15 mouse cellular contexts compared by ENCODE assay signal in the genomic region with DNA sequence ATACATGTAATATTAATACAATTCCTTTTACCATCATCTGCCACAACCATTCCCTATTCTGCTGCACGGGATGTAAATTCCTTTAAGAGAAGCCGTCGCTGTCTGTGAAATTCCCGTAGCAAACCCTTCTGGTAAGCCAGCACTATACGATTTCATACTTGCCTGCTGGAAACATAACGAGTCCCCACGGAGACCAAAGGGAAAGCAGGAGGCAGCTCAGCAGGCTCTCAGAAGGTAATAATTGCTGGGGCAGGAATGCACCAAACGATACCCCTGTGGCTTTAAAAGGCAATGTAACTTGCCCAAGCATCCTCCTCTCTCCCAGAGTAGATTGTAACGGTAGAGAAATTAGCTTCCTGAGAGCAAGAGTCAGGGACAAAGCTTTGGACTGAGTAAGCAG.
DNase-seq lines count a peak whose midpoint lies in the region; ATAC-seq lines count a peak whose summit lies in the region.
"Had no signal": no experiment of that assay in that cellular context is flagged by ENCODE, and none has a peak within 500 bp of the region (broad histone marks: within the 10 kb centered on the region; RNA-seq: fewer than 3 reads in every experiment).

No protein-coding gene starts in this region.

- no peak for DNase-seq in hindbrain, embryonic 11.5 days (ENCODE audit: low spot score)
- peak; percentile 39 for DNase-seq in embryo, embryonic 11.5 days (ENCODE audit: low read depth, low spot score)
- DNase-seq in embryonic facial prominence, embryonic 14.5 days (ENCODE audit: low spot score): peak; percentile 67
- DNase-seq in mesoderm, embryonic 11.5 days (ENCODE audit: low read depth, low spot score): peak; percentile 61
- no peak for DNase-seq in adrenal gland, adult 18-20 months (ENCODE audit: low spot score in 2 of 2)
- DNase-seq in frontal cortex, adult 2 months (ENCODE audit: extremely low spot score in 1 of 2, low spot score in 1 of 2): no peak
- DNase-seq: kidney, adult 11 months; lung, postnatal 10 days; thymus, postnatal 36 days had no signal

- 0 out of 2 replicates have a peak overlapping the region, but pooled peaks have one; percentile 14 for H3K27ac ChIP-seq in hindbrain, embryonic 12.5 days
- no peak overlapping the region for H3K27ac ChIP-seq in hindbrain, embryonic 11.5 days (ENCODE audit: low read depth, low read length)
- no peak overlapping the region for H3K27ac ChIP-seq in embryonic facial prominence, embryonic 14.5 days (replicated peaks; ENCODE audit: low read depth, low read length)
- H3K27ac ChIP-seq: heart, embryonic 13.5 days; kidney, postnatal 0 days; limb, embryonic 15.5 days had no signal

- no peaks in the 10 kb centered on the region for H3K9me3 ChIP-seq in hindbrain, embryonic 12.5 days (replicated peaks)
- no peaks in the 10 kb centered on the region for H3K9me3 ChIP-seq in hindbrain, embryonic 11.5 days (ENCODE audit: control insufficient read depth, low read length)
- no peaks in the 10 kb centered on the region for H3K9me3 ChIP-seq in embryonic facial prominence, embryonic 14.5 days (ENCODE audit: control insufficient read depth, low read length)
- H3K9me3 ChIP-seq: heart, embryonic 13.5 days; limb, embryonic 15.5 days had no signal

- H3K4me3 ChIP-seq in hindbrain, embryonic 12.5 days: no peak overlapping the region
- H3K4me3 ChIP-seq in hindbrain, embryonic 11.5 days (ENCODE audit: low read depth, low read length): no peak overlapping the region
- H3K4me3 ChIP-seq in embryonic facial prominence, embryonic 14.5 days (ENCODE audit: low read depth, low read length): no peak overlapping the region
- H3K4me3 ChIP-seq: erythroblast, embryonic 14.5 days; heart, embryonic 13.5 days; limb, embryonic 15.5 days had no signal

- no peak for ATAC-seq in hindbrain, embryonic 12.5 days (ENCODE audit: low FRiP score)
- ATAC-seq in hindbrain, embryonic 11.5 days (ENCODE audit: low FRiP score): no peak
- ATAC-seq in embryonic facial prominence, embryonic 14.5 days (ENCODE audit: low read depth): no peak
- ATAC-seq: forebrain, embryonic 14.5 days had no signal

- peaks cover 23% of the 10 kb centered on the region for H3K27me3 ChIP-seq in hindbrain, embryonic 12.5 days
- peaks cover 3% of the 10 kb centered on the region; the same call in 1 of the 2 replicates for H3K27me3 ChIP-seq in hindbrain, embryonic 11.5 days (ENCODE audit: control insufficient read depth, insufficient read depth, low read length)
- H3K27me3 ChIP-seq in embryonic facial prominence, embryonic 14.5 days (replicated peaks; ENCODE audit: control insufficient read depth, insufficient read depth, low read length): no peaks in the 10 kb centered on the region
- H3K27me3 ChIP-seq: limb, embryonic 15.5 days had no signal

- H3K9ac ChIP-seq in hindbrain, embryonic 12.5 days: no peak overlapping the region
- H3K9ac ChIP-seq in hindbrain, embryonic 11.5 days (ENCODE audit: low read depth, low read length): no peak overlapping the region
- H3K9ac ChIP-seq in embryonic facial prominence, embryonic 14.5 days (ENCODE audit: low read depth, low read length): no peak overlapping the region
- H3K9ac ChIP-seq: heart, embryonic 13.5 days; limb, embryonic 15.5 days had no signal

- WGBS in hindbrain, embryonic 12.5 days: 26% methylated on average over 9 of the region's 9 CpGs
- 37% methylated on average over 9 of the region's 9 CpGs for WGBS in hindbrain, embryonic 11.5 days
- WGBS in embryonic facial prominence, embryonic 14.5 days: 13% methylated on average over 9 of the region's 9 CpGs

- no peaks in the 10 kb centered on the region for H3K36me3 ChIP-seq in hindbrain, embryonic 12.5 days
- H3K36me3 ChIP-seq in hindbrain, embryonic 11.5 days (ENCODE audit: control insufficient read depth, insufficient read depth, low read length): no peaks in the 10 kb centered on the region
- no peaks in the 10 kb centered on the region for H3K36me3 ChIP-seq in embryonic facial prominence, embryonic 14.5 days (ENCODE audit: control insufficient read depth, insufficient read depth, low read length)
- H3K36me3 ChIP-seq: heart, embryonic 13.5 days; limb, embryonic 15.5 days had no signal

- H3K4me1 ChIP-seq in hindbrain, embryonic 12.5 days: peaks cover 13% of the 10 kb centered on the region
- no peaks in the 10 kb centered on the region; the same call in 1 of the 2 replicates for H3K4me1 ChIP-seq in hindbrain, embryonic 11.5 days (replicated peaks; ENCODE audit: control insufficient read depth, insufficient read depth, low read length)
- H3K4me1 ChIP-seq in embryonic facial prominence, embryonic 14.5 days (ENCODE audit: control insufficient read depth, insufficient read depth, low read length): peaks cover 19% of the 10 kb centered on the region; the same call in 1 of the 2 replicates

- no peak overlapping the region for H3K4me2 ChIP-seq in hindbrain, embryonic 12.5 days (replicated peaks)
- H3K4me2 ChIP-seq in hindbrain, embryonic 11.5 days (replicated peaks; ENCODE audit: low read depth, low read length): no peak overlapping the region
- H3K4me2 ChIP-seq in embryonic facial prominence, embryonic 14.5 days (ENCODE audit: low read depth, low read length): no peak overlapping the region
- H3K4me2 ChIP-seq: heart, embryonic 13.5 days; limb, embryonic 15.5 days had no signal

Comparison
In these comparisons a context has a peak if more than half of its experiments do, and no peak if none do; other contexts are left out.
1. DNase-seq: peak in embryo, embryonic 11.5 days (single experiment), embryonic facial prominence, embryonic 14.5 days (single experiment) and mesoderm, embryonic 11.5 days (single experiment); none in hindbrain, embryonic 11.5 days (single experiment), adrenal gland, adult 18-20 months (0 of 2) and frontal cortex, adult 2 months (0 of 2).